Mouse (Mus musculus) thymus, postnatal 4 days (tissue): ENCODE measurements around the gene Mpp2.

Experiments used
- DNase-seq: peaks from one replicate; pipeline ENCODE4 v3.0.0; 2021

The Mpp2 gene

GRCm38 (mm10) chr11:102087931-102088898 is at the start of gene Mpp2:
Mpp2 (minus strand) TSS chr11:102088515.
- DNase-seq = peak; percentile 32

- no peak for DNase-seq
Observed at GRCm38 (mm10) chr11:102137625-102138446, 49.5 kb upstream of the Mpp2 start.

- no peak for DNase-seq
Observed at GRCm38 (mm10) chr11:102134516-102134915, 46.2 kb upstream of the Mpp2 start.

- no peak for DNase-seq
Observed at GRCm38 (mm10) chr11:102117386-102117785, 29.1 kb upstream of the Mpp2 start.

- no peak for DNase-seq
Observed at GRCm38 (mm10) chr11:102116241-102116640, 27.9 kb upstream of the Mpp2 start.

- DNase-seq = no peak
Observed at GRCm38 (mm10) chr11:102111576-102111975, 23.3 kb upstream of the Mpp2 start.

- no peak for DNase-seq
Observed at GRCm38 (mm10) chr11:102107732-102108131, 19.4 kb upstream of the Mpp2 start, which contains the start of gene Pyy. Pyy (minus strand) TSS chr11:102107832.

GRCm38 (mm10) chr11:102106911-102107310 is 18.6 kb upstream of the Mpp2 start:
- peak; percentile 10 for DNase-seq

GRCm38 (mm10) chr11:102102485-102103258 is 14.4 kb upstream of the Mpp2 start:
- DNase-seq = peak; percentile 80

GRCm38 (mm10) chr11:102101219-102101618 is 12.9 kb upstream of the Mpp2 start, which contains the start of gene Ppy:
Ppy (minus strand) TSS chr11:102101319.
- no peak for DNase-seq

GRCm38 (mm10) chr11:102096887-102097391 is 8.6 kb upstream of the Mpp2 start:
- DNase-seq = peak; percentile 74

- no peak for DNase-seq
Observed at GRCm38 (mm10) chr11:102096446-102096845, 8.1 kb upstream of the Mpp2 start.

- DNase-seq = no peak
Observed at GRCm38 (mm10) chr11:102095676-102096075, 7.4 kb upstream of the Mpp2 start.

- DNase-seq = peak; percentile 35
Observed at GRCm38 (mm10) chr11:102089088-102089808, 933 bp upstream of the Mpp2 start.

GRCm38 (mm10) chr11:102087081-102087751 is 1.1 kb downstream of the Mpp2 start:
- DNase-seq = peak; percentile 61

- DNase-seq = no peak
Observed at GRCm38 (mm10) chr11:102086331-102086730, 2.0 kb downstream of the Mpp2 start.

GRCm38 (mm10) chr11:102084159-102084558 is 4.2 kb downstream of the Mpp2 start:
- no peak for DNase-seq

GRCm38 (mm10) chr11:102083193-102083592 is 5.1 kb downstream of the Mpp2 start:
- DNase-seq = no peak

- peak; percentile 47 for DNase-seq
Observed at GRCm38 (mm10) chr11:102082322-102082721, 6.0 kb downstream of the Mpp2 start.

GRCm38 (mm10) chr11:102073722-102074121 is 14.6 kb downstream of the Mpp2 start:
- no peak for DNase-seq

GRCm38 (mm10) chr11:102072729-102073128 is 15.6 kb downstream of the Mpp2 start:
- DNase-seq = no peak
